Mouse (Mus musculus): ENCODE results near the gene Egflam. TPM values are rescaled to one million over a fixed set of nuclear protein-coding genes. Genes with fewer than 3 reads are reported as not detected.

Egflam gene
- total RNA-seq, 2 experiments from 2014 or later = 5.3 to 9.4 TPM

GRCm38 (mm10) chr15:7295199-7295598, 103.0 kb downstream of the Egflam start:
- no peak for DNase-seq

- DNase-seq = no peak
Observed at GRCm38 (mm10) chr15:7292854-7293253, 105.3 kb downstream of the Egflam start.

- no peak for DNase-seq
Observed at GRCm38 (mm10) chr15:7290003-7290402, 108.2 kb downstream of the Egflam start.

- DNase-seq = peak; percentile 22 to 33
Observed at GRCm38 (mm10) chr15:7289516-7289915, 108.7 kb downstream of the Egflam start.

GRCm38 (mm10) chr15:7288841-7289424, 109.3 kb downstream of the Egflam start:
- peak; percentile 7 to 27 for DNase-seq

- DNase-seq = no peak
Observed at GRCm38 (mm10) chr15:7287911-7288310, 110.3 kb downstream of the Egflam start.

- DNase-seq = no peak
Observed at GRCm38 (mm10) chr15:7281579-7281978, 116.6 kb downstream of the Egflam start.

GRCm38 (mm10) chr15:7263822-7264221, 134.4 kb downstream of the Egflam start:
- DNase-seq = peak; percentile 84 to 88

- DNase-seq = no peak
Observed at GRCm38 (mm10) chr15:7263339-7263738, 134.9 kb downstream of the Egflam start.

- no peak for DNase-seq
Observed at GRCm38 (mm10) chr15:7261371-7261770, 136.8 kb downstream of the Egflam start.

GRCm38 (mm10) chr15:7256577-7256976, 141.6 kb downstream of the Egflam start:
- DNase-seq = no peak

GRCm38 (mm10) chr15:7253326-7253725, 144.9 kb downstream of the Egflam start:
- no peak for DNase-seq

GRCm38 (mm10) chr15:7252106-7252636, 146.0 kb downstream of the Egflam start:
- DNase-seq = no peak

- DNase-seq = no peak
Observed at GRCm38 (mm10) chr15:7251042-7251441, 147.2 kb downstream of the Egflam start.

GRCm38 (mm10) chr15:7249216-7249615, 149.0 kb downstream of the Egflam start:
- DNase-seq = no peak

GRCm38 (mm10) chr15:7247321-7247720, 150.9 kb downstream of the Egflam start:
- no peak for DNase-seq

- DNase-seq = no peak
Observed at GRCm38 (mm10) chr15:7242161-7242850, 155.9 kb downstream of the Egflam start.

GRCm38 (mm10) chr15:7240950-7241349, 157.2 kb downstream of the Egflam start:
- no peak for DNase-seq

- no peak for DNase-seq
Observed at GRCm38 (mm10) chr15:7239904-7240303, 158.3 kb downstream of the Egflam start.

- peak in 1 of 2 experiments; percentile 14 for DNase-seq
Observed at GRCm38 (mm10) chr15:7233393-7234090, 164.7 kb downstream of the Egflam start.

GRCm38 (mm10) chr15:7226225-7226624, 172.0 kb downstream of the Egflam start:
- peak; percentile 83 to 89 for DNase-seq

- DNase-seq = peak; percentile 38 to 44
Observed at GRCm38 (mm10) chr15:7224151-7224775, 173.9 kb downstream of the Egflam start.

- peak; percentile 62 to 63 for DNase-seq
Observed at GRCm38 (mm10) chr15:7222809-7223208, 175.4 kb downstream of the Egflam start.

All from heart, adult 18-20 months (tissue).